Mouse (Mus musculus) Patski (cell line): Measurements from ENCODE around the gene Timp2. TPM values are rescaled to one million over a fixed set of nuclear protein-coding genes. Genes with fewer than 3 reads are reported as not detected.

Experiments used
- ATAC-seq: fragments of 100-300 bp; one replicate; pipeline ENCODE4 v1.8.0; 2021
- CTCF ChIA-PET: fragments of 350-600 bp; sonication (Branson Sonifier 250); formaldehyde crosslinking; loops from one replicate; lab custom pipeline; 2022; ENCODE audit warnings: inconsistent platforms; lab: Charles Lee
- POLR2A ChIA-PET: fragments of 350-600 bp; sonication (Branson Sonifier 250); formaldehyde crosslinking; loops from one replicate; lab custom pipeline; 2022; ENCODE audit warnings: antibody characterized with exemption, inconsistent platforms; lab: Charles Lee
- DNase-seq: peaks from one replicate; pipeline ENCODE4 v3.0.0-alpha.2; 2011; ENCODE audit warnings: low read depth, low spot score
- H3K27me3 ChIP-seq: fragments of 371-371 bp; one replicate; pipeline ENCODE4 v1.5.1; 2021
- CTCF ChIP-seq: fragments of 100-300 bp; IDR thresholded peaks from one replicate; pipeline ENCODE4 v1.5.1; 2021
- in situ Hi-C: fragments of 300-500 bp; cut with MboI; formaldehyde crosslinking; loops from 3 replicates; pipeline ENCODE4 v1.11.1; 2018; ENCODE audit warnings: low pct_unique_long_range_greater_than_20kb, mixed read lengths
- polyA plus RNA-seq: library from polyadenylated mRNA; unstranded; gene quantifications from one replicate; pipeline ENCODE4 v1.2.3, GENCODE M21; 2021

Gene Timp2
- polyA plus RNA-seq, 1 experiment from 2014 or later: 459 TPM

DNA sequence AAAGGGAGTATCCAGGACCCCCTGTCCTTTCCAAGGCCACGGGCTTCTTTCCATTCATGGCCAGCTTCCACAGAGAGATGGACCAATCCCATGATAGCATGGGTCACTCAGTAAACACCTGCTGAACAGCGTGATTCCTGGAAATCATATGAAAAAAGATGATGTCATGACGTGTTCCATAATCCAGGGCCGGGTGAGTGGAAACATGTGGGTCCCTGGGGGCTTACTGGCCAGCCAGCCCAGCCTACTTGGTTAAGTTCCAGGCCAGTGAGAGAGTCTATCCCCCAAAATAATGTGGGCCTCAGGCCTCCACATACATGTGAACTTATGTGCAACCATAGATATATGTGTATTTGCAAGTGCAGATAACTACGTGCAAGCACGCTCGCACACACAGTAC lies 16.3 kb upstream of the Timp2 start:
- DNase-seq (no peak), ATAC-seq (no peak)
- in situ Hi-C loops: no loop called here
- ChIA-PET POLR2A (no interaction called here), CTCF (no interaction called here)
- H3K27me3 ChIP-seq: no peaks in the 10 kb centered on the region
- TF ChIP-seq CTCF: no peak

DNA sequence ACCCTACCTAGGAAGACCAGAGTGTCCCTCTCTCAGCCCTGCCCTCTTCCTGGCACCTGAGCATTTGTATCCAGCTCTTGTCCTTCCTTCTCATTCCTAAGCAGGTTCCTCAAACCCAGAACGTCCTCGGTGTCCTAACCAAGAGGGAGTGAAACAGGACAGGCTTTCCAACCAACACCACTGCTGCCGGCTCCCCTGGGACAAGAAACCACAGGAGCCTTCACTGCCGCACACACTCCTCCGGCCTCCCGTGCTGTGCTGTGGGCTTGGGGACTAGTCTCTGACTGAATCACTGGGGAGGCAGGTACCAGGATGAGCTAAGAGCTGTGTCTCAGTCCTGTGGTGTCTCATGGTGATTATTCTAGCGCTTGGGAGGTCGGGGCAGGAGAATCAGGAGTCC lies 14.1 kb upstream of the Timp2 start:
- in situ Hi-C loops: loop anchor here (5.0 kb wide), 1 partner anchor 47 kb away; no protein-coding TSS in a partner anchor
- no peak for ATAC-seq
- H3K27me3 ChIP-seq: no peaks in the 10 kb centered on the region
- CTCF ChIA-PET: interaction anchor here (1.8 kb wide), 1 partner anchor 9 kb away, joined by 7 read pairs; no protein-coding TSS in a partner anchor
- TF ChIP-seq CTCF: no peak
- POLR2A ChIA-PET: no interaction called here
- DNase-seq: no peak

DNA sequence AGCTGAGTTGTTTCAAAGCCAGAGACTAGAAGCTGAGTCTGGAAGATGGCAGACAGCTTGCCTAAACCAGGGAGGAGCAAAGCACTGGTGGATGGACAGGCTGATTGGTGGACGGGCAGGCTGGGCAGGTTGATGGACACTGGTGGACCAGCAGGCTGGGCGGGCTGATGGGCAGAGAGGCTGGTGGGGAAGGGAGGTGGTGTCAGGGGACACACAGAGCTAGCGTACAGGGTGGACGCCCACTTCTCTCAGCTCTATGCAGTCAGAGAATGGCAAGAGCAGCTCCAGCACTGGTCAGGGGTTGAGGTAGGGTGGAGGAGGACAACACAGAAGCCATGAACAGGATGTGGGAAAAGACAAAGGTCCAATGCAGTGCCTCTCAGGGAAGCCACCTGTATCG lies 13.7 kb upstream of the Timp2 start:
- POLR2A ChIA-PET: no interaction called here
- no peaks in the 10 kb centered on the region for H3K27me3 ChIP-seq
- DNase-seq: no peak
- CTCF ChIA-PET: interaction anchor here (1.8 kb wide), 1 partner anchor 10 kb away, joined by 7 read pairs; no protein-coding TSS in a partner anchor
- ATAC-seq: no peak
- no peak for TF ChIP-seq CTCF
- in situ Hi-C loops: loop anchor here (5.0 kb wide), 1 partner anchor 47 kb away; no protein-coding TSS in a partner anchor

DNA sequence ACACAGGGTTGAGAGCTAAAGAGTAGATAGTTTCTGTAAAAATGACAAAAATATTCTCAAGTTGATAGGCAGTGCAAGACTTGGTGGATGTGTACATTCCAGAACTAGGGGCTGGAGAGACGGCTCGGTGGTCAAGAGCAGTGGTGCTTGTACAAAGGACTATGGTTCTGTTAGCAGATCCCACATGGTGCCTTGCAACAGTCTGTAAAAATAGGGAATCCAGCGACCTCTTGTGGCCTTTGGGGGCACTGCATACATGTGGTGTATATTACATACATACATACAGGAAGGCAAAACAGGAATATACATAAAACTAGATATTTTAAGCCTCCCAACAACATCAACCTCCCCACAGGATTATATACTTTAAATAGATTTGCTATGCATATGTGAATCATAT lies 12.8 kb upstream of the Timp2 start:
- POLR2A ChIA-PET: no interaction called here
- DNase-seq (no peak), ATAC-seq (no peak)
- CTCF ChIA-PET: interaction anchor here (0.7 kb wide), 1 partner anchor 11 kb away, joined by 5 read pairs; no protein-coding TSS in a partner anchor
- no peak for TF ChIP-seq CTCF
- in situ Hi-C loops: loop anchor here (5.0 kb wide), 1 partner anchor 46 kb away; no protein-coding TSS in a partner anchor
- no peaks in the 10 kb centered on the region for H3K27me3 ChIP-seq

DNA sequence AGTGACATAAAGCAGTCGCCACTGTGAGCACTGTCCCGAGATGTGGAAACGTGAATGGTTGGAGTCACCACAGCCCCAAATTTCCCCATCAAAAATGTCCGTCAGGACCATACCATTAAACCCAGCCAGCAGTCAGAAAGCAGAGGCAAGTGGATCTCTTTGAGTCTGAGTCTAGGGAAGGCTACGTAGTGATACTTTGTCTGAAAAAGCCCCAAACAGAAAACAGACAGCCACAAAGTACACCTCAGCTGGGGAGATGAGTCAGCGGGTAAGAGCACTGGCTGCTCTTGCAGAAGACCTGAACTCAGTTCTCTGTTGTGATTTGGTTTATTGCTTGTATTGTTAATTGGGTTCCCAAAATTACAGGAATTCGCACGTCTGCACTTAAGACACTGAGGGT lies 11.0 kb upstream of the Timp2 start:
- ATAC-seq (no peak), DNase-seq (no peak)
- no peak for TF ChIP-seq CTCF
- no peaks in the 10 kb centered on the region for H3K27me3 ChIP-seq
- in situ Hi-C loops: loop anchor here (5.0 kb wide), 1 partner anchor 44 kb away; no protein-coding TSS in a partner anchor
- ChIA-PET CTCF (interaction anchor here (2.3 kb wide), 1 partner anchor 44 kb away, joined by 5 read pairs; no protein-coding TSS in a partner anchor), POLR2A (no interaction called here)

DNA sequence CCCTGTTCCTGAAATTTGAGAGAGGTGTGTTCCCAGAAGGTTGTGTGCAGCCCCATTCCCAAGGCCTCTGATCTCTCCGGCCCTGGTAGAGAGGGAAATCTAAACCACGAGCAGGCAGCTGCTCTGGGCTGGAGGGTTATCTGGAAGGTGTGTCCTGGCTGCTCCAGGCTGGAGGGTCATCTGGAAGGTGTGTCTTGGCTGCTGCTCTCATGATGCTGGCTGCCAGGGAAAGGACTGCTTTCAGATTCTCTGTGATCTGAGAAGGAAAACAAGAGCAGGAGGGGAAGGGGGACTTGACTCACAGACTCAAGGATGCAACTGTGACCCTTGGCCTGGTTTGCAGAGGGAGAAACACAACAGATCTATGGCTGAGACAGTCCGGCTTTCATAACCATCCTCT lies 10.6 kb upstream of the Timp2 start:
- no peak for TF ChIP-seq CTCF
- no peak for ATAC-seq
- ChIA-PET CTCF (interaction anchor here (0.6 to 2.3 kb wide), 2 partner anchors 44 to 359 kb away, joined by 3 to 5 read pairs; no protein-coding TSS in a partner anchor), POLR2A (no interaction called here)
- in situ Hi-C loops: loop anchor here (5.0 kb wide), 1 partner anchor 44 kb away; no protein-coding TSS in a partner anchor
- H3K27me3 ChIP-seq: no peaks in the 10 kb centered on the region
- DNase-seq: no peak

DNA sequence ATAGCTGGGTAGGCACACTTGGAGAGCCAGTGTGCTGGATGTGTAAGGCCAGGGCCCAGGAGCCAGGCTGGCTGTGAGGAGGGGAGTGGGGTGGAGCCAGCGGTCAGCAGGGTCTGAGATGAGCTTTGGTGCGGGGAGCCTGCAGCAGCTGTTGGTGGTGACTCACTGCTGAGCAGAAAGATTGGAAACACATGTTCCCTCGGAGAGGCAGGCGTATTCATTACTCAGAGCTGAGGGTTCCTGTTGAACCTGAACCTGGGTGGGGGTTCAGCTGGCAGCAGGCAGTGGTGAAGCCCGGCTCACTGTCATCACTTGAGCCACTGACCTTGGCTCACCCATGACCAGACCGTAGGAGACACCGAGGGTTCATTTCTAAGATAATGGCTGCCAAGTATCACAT lies 9.6 kb upstream of the Timp2 start:
- peak; percentile 61 for ATAC-seq

DNA sequence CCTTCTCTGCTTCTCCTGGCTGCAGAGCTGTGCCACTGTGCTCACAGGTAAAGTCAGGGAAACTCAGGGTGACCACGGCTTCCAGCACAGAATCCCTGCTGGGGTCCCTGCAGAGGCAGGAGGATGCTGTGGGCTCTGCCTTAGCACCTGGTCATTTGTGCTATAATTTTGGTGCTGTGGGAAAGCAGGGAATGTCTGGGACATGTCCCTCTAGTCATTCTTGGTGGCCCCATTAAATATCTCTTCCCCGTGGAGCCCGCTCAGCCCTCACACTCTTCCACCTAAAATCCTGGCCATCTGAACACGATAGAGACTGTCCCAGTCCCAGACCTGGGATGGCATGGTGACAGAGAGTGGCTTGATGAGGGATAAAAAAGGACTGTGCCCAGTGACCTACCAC lies 8.5 kb upstream of the Timp2 start:
- no peaks in the 10 kb centered on the region for H3K27me3 ChIP-seq
- TF ChIP-seq CTCF: no peak
- in situ Hi-C loops: no loop called here
- no peak for ATAC-seq
- ChIA-PET CTCF (interaction anchor here (1.0 to 1.8 kb wide), 2 partner anchors 14 to 16 kb away, joined by 3 to 5 read pairs; no protein-coding TSS in a partner anchor), POLR2A (interaction anchor here (1.6 kb wide), 1 partner anchor 10 kb away, joined by 7 read pairs; no protein-coding TSS in a partner anchor)
- DNase-seq: no peak

More for the DNA sequence above, 9.6 kb upstream of the Timp2 start:
- ChIA-PET CTCF (interaction anchor here (1.0 to 2.3 kb wide), 3 partner anchors 14 to 49 kb away, joined by 3 to 5 read pairs (median 5); no protein-coding TSS in a partner anchor), POLR2A (interaction anchor here (1.1 kb wide), 1 partner anchor 76 kb away, joined by 5 read pairs; no protein-coding TSS in a partner anchor)
- TF ChIP-seq CTCF: no peak
- H3K27me3 ChIP-seq: no peaks in the 10 kb centered on the region
- peak; percentile 80 for DNase-seq
- in situ Hi-C loops: loop anchor here (5.0 kb wide), 1 partner anchor 43 kb away; no protein-coding TSS in a partner anchor

DNA sequence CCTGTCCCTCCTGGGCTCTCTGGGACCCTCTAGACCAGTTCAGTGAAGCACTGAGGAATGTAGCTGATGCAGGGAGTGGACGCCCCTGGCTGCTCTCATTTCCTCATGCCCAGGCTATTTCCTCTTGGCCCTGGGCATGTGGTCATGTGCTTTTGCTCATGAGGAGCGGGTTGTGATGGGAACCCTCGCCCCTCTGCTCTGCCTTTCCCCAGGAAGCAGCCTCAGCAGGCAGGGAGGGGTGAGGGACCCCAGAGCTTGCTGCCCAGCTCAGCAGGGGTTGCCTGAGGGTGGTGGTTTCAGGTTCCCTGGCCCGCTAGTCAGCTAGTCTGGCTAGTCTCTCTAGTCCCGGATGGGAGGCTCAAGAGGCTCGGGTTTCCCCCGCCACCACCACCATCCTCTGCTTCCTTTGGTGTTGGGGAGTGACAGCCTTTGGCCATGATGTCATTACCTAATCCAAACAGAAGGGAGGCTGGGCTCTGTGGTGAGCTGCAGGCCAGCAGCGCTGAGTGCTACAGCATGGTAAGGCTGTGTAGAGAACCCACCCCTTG lies 7.5 kb upstream of the Timp2 start:
- in situ Hi-C loops: no loop called here
- peak; percentile 75 for DNase-seq
- peak; percentile 67 for ATAC-seq
- POLR2A ChIA-PET: interaction anchor here (0.7 to 1.6 kb wide), 4 partner anchors 9 to 27 kb away, joined by 3 to 7 read pairs (median 3); no protein-coding TSS in a partner anchor
- TF ChIP-seq CTCF: no peak
- CTCF ChIA-PET: interaction anchor here (1.0 to 1.8 kb wide), 3 partner anchors 12 to 17 kb away, joined by 3 to 5 read pairs (median 5); no protein-coding TSS in a partner anchor
- H3K27me3 ChIP-seq: no peaks in the 10 kb centered on the region

DNA sequence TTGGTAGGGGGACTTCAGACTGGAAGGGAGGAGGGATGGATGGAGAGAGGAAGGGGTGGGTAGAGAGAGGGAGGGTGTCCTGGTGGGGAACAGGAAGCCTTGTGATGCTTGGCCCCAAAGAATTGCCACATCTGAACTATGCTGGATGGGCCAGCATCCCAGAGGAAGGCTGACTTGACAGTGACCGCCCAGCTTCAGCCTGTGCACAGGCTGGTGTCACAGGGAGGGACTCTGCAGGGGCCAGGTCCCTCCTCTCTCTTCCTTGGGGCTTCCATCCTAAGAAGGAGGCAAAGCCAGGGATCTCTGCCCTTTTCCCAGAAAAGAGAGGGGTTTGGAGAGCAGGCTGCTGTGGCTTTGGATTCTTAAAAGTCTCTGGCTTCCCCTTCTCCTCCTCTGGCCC lies 7.0 kb upstream of the Timp2 start:
- ChIA-PET CTCF (interaction anchor here (1.5 kb wide), 1 partner anchor 13 kb away, joined by 5 read pairs; no protein-coding TSS in a partner anchor), POLR2A (interaction anchor here (1.3 to 1.6 kb wide), 3 partner anchors 8 to 16 kb away, joined by 3 to 7 read pairs (median 3); no protein-coding TSS in a partner anchor)

DNA sequence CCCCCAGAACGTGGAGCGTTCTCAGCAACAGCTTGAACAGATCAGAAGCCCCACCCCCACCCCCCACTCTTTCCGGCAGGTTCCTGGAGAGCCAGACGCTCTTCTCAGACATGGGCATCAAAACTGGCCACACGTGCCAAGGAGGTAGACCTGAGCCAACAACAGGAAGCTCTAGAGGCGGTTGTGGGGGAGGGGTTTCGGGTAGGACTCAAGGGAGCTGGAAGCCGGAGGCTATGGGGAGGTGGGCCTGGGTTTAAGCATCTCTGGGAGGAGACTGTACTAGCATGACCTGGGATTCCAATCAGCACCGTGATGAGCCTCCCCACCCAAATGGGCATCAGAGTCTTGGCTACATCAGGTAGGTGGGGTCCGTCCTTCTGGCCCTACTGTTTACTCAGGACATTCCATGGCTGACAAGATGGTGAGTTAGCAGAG lies 5.4 kb upstream of the Timp2 start:
- in situ Hi-C loops: no loop called here
- no peak for TF ChIP-seq CTCF
- ChIA-PET CTCF (interaction anchor here (1.0 kb wide), 1 partner anchor 11 kb away, joined by 3 read pairs; no protein-coding TSS in a partner anchor), POLR2A (no interaction called here)
- DNase-seq (no peak), ATAC-seq (no peak)
- no peaks in the 10 kb centered on the region for H3K27me3 ChIP-seq

More for the DNA sequence above, 7.0 kb upstream of the Timp2 start:
- in situ Hi-C loops: no loop called here
- ATAC-seq: no peak
- DNase-seq: no peak
- no peaks in the 10 kb centered on the region for H3K27me3 ChIP-seq
- no peak for TF ChIP-seq CTCF
